Mouse (Mus musculus): ENCODE measurements around the gene Pdcd10.

Gene Pdcd10

GRCm38 (mm10) chr3:75468154-75468553, 88.5 kb downstream of the Pdcd10 start:
- no peak for DNase-seq
